Mouse (Mus musculus): ENCODE data around the gene Efs.
"Not testable (repeated sequence)": the region's sequence is repeated elsewhere in the genome, so short reads cannot be mapped to it uniquely, and the experiment has no call there.

Efs gene

GRCm38 (mm10) chr14:54948781-54949180 is 22.9 kb upstream of the Efs start:
- DNase-seq (ENCODE audit: low read depth, low spot score): no peak

GRCm38 (mm10) chr14:54947008-54947407 is 21.1 kb upstream of the Efs start:
- DNase-seq (ENCODE audit: low read depth, low spot score): not testable (repeated sequence)

GRCm38 (mm10) chr14:54945975-54946704 is 20.2 kb upstream of the Efs start:
- DNase-seq (ENCODE audit: low read depth, low spot score): no peak

- DNase-seq (ENCODE audit: low read depth, low spot score): no peak
Measured at GRCm38 (mm10) chr14:54944939-54945338, 19.0 kb upstream of the Efs start.

GRCm38 (mm10) chr14:54943971-54944370 is 18.0 kb upstream of the Efs start:
- no peak for DNase-seq (ENCODE audit: low read depth, low spot score)

GRCm38 (mm10) chr14:54942479-54942878 is 16.6 kb upstream of the Efs start:
- no peak for DNase-seq (ENCODE audit: low read depth, low spot score)

GRCm38 (mm10) chr14:54941024-54941978 is 15.4 kb upstream of the Efs start:
- DNase-seq (ENCODE audit: low read depth, low spot score): no peak

GRCm38 (mm10) chr14:54940176-54940530 is 14.2 kb upstream of the Efs start:
- no peak for DNase-seq (ENCODE audit: low read depth, low spot score)

GRCm38 (mm10) chr14:54939434-54940175 is 13.7 kb upstream of the Efs start:
- peak; percentile 79 for DNase-seq (ENCODE audit: low read depth, low spot score)

- DNase-seq (ENCODE audit: low read depth, low spot score): no peak
Measured at GRCm38 (mm10) chr14:54938431-54939219, 12.7 kb upstream of the Efs start.

- no peak for DNase-seq (ENCODE audit: low read depth, low spot score)
Measured at GRCm38 (mm10) chr14:54937361-54938182, 11.6 kb upstream of the Efs start.

GRCm38 (mm10) chr14:54936831-54937160 is 10.9 kb upstream of the Efs start:
- DNase-seq (ENCODE audit: low read depth, low spot score): no peak

- no peak for DNase-seq (ENCODE audit: low read depth, low spot score)
Measured at GRCm38 (mm10) chr14:54935904-54936830, 10.2 kb upstream of the Efs start, which contains the start of gene Cmtm5. Gene Cmtm5, plus strand, starts transcription at chr14:54936261.

- DNase-seq (ENCODE audit: low read depth, low spot score): no peak
Measured at GRCm38 (mm10) chr14:54932645-54933150, 6.8 kb upstream of the Efs start, which contains the start of gene Il25. Gene Il25, plus strand, starts transcription at chr14:54932695.

- DNase-seq (ENCODE audit: low read depth, low spot score): no peak
Measured at GRCm38 (mm10) chr14:54930431-54930830, 4.5 kb upstream of the Efs start.

GRCm38 (mm10) chr14:54929801-54930200 is 3.9 kb upstream of the Efs start:
- DNase-seq (ENCODE audit: low read depth, low spot score): no peak

GRCm38 (mm10) chr14:54927296-54927695 is 1.4 kb upstream of the Efs start:
- no peak for DNase-seq (ENCODE audit: low read depth, low spot score)

GRCm38 (mm10) chr14:54926401-54927158 is 654 bp upstream of the Efs start:
- no peak for DNase-seq (ENCODE audit: low read depth, low spot score)

Measured in CD4-positive, CD25-positive, alpha-beta regulatory T cell, adult 2 months (primary cell).